Mouse (Mus musculus) heart, postnatal 4 days (tissue): ENCODE data around the gene Nfia. TPM values are rescaled to one million over a fixed set of nuclear protein-coding genes. Genes with fewer than 3 reads are reported as not detected.

Experiments
- DNase-seq: peaks from one replicate; pipeline ENCODE4 v3.0.0; 2021
- total RNA-seq, 2 experiments: library from RNA; stranded (reverse); gene quantifications; 2 replicates each; pipeline ENCODE4 v1.2.3; 2021

The Nfia gene
- total RNA-seq, 2 experiments from 2014 or later = 206 to 217 TPM

- DNase-seq = no peak
Measured at GRCm38 (mm10) chr4:97912560-97912959, 140.0 kb downstream of the Nfia start.

DNA sequence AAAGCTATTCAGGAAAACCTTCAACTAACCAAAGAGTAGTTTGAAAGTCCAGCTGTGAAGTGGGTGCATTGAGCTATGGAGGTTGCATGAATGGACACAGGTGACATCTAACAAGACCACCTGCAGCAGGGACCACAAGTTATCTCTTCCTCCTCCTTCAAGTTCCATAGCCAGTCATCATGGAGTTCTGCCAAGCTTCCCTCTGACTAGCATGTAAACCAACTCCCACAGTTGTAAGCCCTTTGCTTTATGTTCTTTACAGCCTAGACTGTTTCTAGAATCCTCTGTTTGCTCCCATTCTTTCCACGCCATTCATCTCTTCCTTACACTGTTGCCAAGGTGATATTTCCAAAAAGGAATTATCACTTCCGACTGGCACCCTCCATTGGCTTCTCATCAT is 141.8 kb downstream of the Nfia start:
- DNase-seq = no peak

DNA sequence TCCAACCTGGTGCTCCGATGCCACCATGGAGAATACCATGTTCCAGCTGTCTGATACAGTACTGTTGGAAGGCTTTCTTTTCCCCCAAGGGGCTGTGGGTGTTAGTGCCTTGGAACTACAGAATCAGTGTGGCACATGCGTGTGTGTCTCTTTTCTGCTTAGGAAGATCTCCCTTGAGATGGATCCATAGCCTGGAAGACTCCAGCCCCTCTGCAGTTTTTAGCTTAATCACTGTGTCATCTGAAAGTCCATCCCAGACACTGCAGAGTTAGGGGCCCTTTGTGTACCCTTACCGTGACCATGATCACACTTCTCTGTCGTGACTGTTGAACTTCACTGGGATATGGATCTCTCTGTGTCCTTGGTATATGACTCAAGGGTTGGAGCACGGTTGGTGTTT is 142.2 kb downstream of the Nfia start:
- no peak for DNase-seq

GRCm38 (mm10) chr4:97917568-97917967 is 145.0 kb downstream of the Nfia start:
- DNase-seq = no peak

DNA sequence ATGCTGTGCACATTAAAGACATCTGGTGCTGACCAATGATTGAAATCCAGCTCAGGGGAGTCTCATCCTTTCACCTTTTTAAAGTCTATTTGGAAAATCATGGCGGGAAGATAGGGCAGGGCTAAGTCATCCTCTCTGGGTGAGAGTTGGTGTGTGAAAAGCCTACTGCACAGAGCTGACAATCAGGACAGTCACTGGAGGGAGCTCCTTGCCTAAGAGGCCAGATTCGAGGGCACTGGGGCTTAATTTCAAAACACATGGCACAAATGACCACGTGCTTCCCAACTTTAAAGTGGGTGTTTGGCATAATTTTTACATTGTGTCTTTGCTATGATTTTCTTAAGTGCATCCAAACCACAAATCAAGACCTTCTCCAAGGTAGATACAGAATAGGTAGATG is 146.1 kb downstream of the Nfia start:
- DNase-seq = no peak

DNA sequence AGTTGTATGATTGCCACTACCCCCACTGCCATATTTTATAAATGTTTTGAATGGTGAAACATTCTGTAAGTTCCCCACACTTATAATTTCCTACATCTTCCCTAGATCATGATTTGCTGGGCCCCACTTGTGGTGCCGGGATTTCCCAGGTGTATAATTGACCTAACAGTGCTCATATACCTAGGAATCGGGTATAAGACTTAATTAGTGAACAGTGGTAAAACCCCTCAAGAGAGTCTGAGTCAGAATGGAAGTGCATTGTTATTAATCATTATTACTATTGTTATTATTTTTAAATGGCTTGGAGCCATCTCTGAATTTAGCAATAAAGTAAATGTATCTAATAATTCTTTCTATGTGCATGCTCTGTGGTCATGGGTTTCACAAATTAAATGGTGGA is 147.2 kb downstream of the Nfia start:
- no peak for DNase-seq

GRCm38 (mm10) chr4:97920287-97921079 is 147.9 kb downstream of the Nfia start:
- peak; percentile 63 for DNase-seq

DNA sequence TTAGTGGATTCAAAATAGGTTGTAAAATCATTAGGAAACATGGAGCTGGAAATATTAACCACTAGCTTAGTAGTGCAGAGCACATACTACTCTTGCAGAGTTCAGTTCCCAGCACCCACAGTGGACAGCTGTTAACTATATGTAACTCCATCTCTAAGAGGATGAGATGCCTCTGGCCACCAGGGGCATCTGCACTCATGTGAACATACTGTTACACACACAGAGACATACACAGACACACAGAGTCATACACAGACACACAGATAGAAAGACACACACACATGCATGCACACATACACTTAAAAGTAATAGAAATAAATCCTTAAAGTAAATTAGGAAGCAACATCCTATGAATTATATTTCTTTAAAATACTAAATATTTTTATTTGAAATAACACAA is 149.1 kb downstream of the Nfia start:
- DNase-seq = no peak

DNA sequence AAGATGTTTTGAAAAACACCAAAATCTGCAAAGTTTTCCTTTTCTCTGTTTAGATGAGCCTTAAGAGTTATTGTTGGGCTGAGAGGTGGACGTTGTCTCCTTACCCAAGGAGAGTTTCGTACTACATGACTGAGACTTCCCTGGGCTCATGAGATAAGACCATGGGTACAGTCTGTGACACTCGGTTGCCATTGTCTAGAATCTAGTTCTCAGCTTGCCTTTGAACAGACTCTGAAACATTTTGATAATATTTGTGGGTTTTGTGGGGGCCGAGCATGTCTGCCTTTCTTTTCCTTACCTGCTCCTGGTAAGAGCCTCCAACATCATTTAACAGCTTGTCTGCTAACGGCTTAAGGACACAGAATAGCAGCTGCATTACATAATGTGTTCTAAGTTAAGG is 150.7 kb downstream of the Nfia start:
- no peak for DNase-seq

DNA sequence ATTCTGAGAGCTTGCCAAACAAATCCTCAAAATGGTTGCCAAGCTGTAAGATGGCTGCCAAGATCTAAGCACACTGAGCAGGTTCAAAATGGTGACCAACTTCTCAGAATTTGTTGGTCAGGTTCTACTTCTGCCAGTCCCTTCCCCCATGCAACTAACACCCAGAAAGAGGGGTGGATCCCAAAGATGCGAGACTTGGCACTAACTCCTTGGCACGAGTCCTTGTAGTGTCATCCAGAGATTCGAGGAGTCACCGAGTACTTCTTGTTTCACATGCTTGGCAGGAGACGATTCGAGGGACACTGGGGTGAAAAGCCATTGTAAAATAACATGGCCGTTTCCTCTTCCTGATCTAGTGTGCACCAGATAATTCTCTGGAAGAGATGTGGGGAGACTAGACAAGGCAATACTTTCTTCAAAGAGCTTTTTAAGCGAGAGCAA is 151.4 kb downstream of the Nfia start:
- DNase-seq = peak; percentile 67

DNA sequence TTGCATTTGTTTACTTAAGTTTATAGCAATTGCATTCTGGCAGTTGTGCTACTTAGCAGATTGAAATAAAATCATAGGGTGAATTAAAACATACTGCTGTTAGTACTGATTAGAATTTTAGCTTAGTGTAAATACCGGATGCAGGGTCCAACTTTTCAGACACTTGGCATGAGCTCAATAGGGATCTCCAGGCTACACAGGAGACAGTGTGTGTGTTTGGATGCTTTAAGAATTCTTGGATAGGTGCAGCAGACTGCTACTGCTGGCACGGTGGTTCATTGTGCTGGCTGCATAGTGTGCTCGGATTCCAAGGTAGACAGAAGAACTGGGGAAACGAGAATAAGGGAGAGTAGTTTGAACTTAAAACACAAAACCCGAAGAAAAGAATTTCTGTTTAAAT is 151.9 kb downstream of the Nfia start:
- no peak for DNase-seq

GRCm38 (mm10) chr4:97924855-97925254 is 152.3 kb downstream of the Nfia start:
- DNase-seq = no peak

- DNase-seq = no peak
Measured at GRCm38 (mm10) chr4:97925644-97926043, 153.1 kb downstream of the Nfia start.

GRCm38 (mm10) chr4:97926607-97927308 is 154.2 kb downstream of the Nfia start:
- DNase-seq = no peak

DNA sequence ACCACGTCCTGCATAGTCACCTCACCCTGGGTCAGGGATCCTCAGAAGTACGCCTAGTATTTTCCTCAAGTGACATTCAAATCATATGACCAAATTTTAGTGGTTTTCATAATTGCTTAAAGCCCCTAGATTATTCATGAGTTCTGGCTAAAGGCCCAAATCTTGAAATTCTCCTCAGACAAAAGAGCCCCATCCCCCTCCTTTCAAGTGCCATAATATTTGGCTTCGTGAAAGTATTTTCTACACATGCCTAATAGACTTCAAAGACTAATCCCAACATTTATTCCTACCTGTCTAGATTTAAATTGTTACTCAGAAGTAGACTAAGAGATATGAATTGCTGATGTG is 154.7 kb downstream of the Nfia start:
- DNase-seq = no peak

GRCm38 (mm10) chr4:97936371-97936770 is 163.8 kb downstream of the Nfia start:
- DNase-seq = no peak

DNA sequence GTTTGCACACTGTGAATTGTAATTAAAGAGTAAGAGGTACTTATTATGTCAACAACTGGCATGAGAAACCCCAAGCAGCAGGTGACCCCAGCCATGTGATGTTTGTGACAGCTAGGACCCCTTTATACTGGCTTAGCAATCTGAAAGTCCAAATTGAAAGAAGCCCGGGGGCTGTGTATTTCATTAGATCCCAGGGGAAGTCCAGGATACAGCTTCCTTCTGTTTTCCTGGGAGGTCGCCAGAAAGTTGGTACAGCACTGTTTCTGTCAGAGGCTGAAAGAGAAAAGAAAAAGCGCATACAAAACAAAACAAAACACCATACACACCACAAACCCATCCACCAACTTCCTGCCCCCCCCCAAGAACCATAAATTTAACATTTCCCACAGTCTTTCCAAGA is 164.4 kb downstream of the Nfia start:
- peak; percentile 46 for DNase-seq

GRCm38 (mm10) chr4:97939492-97939891 is 167.0 kb downstream of the Nfia start:
- DNase-seq = no peak

DNA sequence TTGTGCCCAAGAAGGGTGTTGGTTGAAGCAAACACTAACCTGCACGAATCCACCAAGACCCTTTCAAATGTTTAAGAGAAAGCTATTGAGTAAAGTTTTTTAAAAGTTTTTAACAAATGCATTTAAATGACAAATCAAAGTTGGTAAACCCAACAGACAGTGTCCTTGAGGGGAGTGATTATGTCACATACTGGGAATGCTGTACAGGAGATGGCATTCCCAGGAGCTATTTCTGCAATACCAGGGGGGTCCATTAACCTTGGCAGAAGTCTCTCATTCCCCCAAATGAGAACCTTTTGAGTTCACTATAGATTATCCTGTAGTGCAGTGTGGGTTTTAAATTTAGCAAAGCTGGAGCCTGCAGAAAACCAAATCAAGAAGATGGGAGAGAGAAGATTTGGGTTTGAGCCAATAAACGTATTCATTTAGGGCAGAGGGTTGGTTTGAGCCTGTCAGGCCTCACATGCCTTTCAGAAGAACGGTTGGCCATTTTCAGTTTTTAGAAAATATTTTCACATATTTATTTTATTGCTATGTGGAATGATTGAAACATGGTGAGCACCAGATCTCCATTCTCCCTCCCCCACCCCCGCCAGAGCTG is 167.5 kb downstream of the Nfia start:
- no peak for DNase-seq

- DNase-seq = no peak
Measured at GRCm38 (mm10) chr4:97941616-97942015, 169.1 kb downstream of the Nfia start.

- DNase-seq = no peak
Measured at GRCm38 (mm10) chr4:97944309-97944708, 171.8 kb downstream of the Nfia start.

DNA sequence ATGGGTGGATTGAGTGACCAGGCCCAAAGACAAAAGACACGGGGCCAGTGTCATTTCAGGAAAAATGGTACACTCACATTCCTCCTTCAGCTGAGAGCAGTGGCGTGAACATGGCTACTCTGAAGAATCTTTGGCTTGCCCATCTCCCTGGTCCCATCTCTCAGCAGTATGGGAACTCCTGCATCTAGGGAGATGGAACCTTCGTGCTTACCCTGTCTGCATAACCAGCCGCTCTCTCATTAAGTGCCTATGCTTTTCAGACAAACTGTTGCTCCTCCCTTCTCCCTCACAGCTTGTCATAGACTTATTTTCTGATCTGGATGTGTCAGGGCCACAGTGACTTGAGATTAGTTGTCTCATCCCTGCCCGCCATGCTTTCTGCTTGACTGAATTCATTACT is 174.9 kb downstream of the Nfia start:
- no peak for DNase-seq

DNA sequence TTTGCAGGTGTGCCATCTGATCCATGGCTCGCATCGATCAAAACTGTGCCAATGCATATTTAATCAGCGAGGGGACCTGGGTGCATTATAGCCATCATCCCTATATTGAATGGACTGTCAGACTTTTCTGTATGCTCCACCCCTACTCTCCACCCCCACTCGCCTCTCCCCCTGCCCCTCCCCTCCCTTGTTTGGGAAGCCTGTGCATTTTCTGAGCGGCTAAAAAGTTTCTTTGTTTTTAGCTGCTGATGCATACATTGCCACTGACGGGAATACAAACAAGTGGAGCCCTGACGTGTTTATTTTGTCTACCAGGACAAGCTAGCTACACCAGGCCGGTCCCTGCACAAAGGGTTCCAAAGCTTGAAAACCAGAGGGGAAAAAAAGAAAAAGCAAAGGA is 175.7 kb downstream of the Nfia start:
- DNase-seq = no peak
